Mouse (Mus musculus) stomach, embryonic 16.5 days (tissue): ENCODE results near the gene Frem2. TPM values are rescaled to one million over a fixed set of nuclear protein-coding genes. Genes with fewer than 3 reads are reported as not detected.

Source experiments
- ATAC-seq: fragments of 200-750 bp; cut with Nextera tagmentation; 2 replicates; pipeline ENCODE4 v1.8.0; 2017; ENCODE audit warnings: moderate number of reproducible peaks, moderate TSS enrichment; ENCODE audit not compliant: insufficient read depth, low FRiP score
- H3K27ac ChIP-seq: fragments of 300-500 bp; sonication (generic); 2 replicates; pipeline ENCODE4 v1.5.1; 2014; ENCODE audit warnings: low read length
- H3K27me3 ChIP-seq: fragments of 300-500 bp; sonication (generic); 2 replicates; pipeline ENCODE4 v1.6.1; 2014; ENCODE audit warnings: low read length, control low read depth, mixed read lengths; ENCODE audit not compliant: control insufficient read depth, insufficient read depth
- H3K36me3 ChIP-seq: fragments of 300-500 bp; sonication (generic); 2 replicates; pipeline ENCODE4 v1.6.1; 2014; ENCODE audit warnings: low read length; ENCODE audit not compliant: control insufficient read depth, insufficient read depth
- H3K4me1 ChIP-seq: fragments of 300-500 bp; sonication (generic); 2 replicates; pipeline ENCODE4 v1.6.1; 2014; ENCODE audit warnings: low read length, control low read depth, mixed read lengths; ENCODE audit not compliant: control insufficient read depth, insufficient read depth
- H3K4me2 ChIP-seq: fragments of 300-500 bp; sonication (generic); 2 replicates; pipeline ENCODE4 v1.6.1; 2014; ENCODE audit warnings: low read depth, low read length, mixed read lengths
- H3K4me3 ChIP-seq: fragments of 300-500 bp; sonication (generic); replicated peaks from 2 replicates; pipeline ENCODE4 v1.5.1; 2014; ENCODE audit warnings: mild to moderate bottlenecking, low read length
- H3K9ac ChIP-seq: fragments of 300-500 bp; sonication (generic); 2 replicates; pipeline ENCODE4 v1.6.1; 2014; ENCODE audit warnings: low read length
- H3K9me3 ChIP-seq: fragments of 300-500 bp; sonication (generic); replicated peaks from 2 replicates; pipeline ENCODE4 v1.6.1; 2016; ENCODE audit warnings: low read length, control low read depth; ENCODE audit not compliant: control insufficient read depth
- WGBS: fragments of 180-500 bp; shearing (Covaris S2); extraction: QIAGEN DNeasy Blood & Tissue Kit; methylation state at CpG from one replicate; pipeline ENCODE4 v1.1.7; 2014; 5-methylcytosine and 5-hydroxymethylcytosine counted together
- polyA plus RNA-seq: library from polyadenylated mRNA; unstranded; fragments of >200 nt; fragmentation: Nextera tagmentation; extraction: Ambion mirVana; gene quantifications from 2 replicates; pipeline ENCODE4 v1.2.1, GENCODE M21; 2015

The Frem2 gene
- polyA plus RNA-seq, 1 experiment from 2014 or later: 16.4 TPM

DNA sequence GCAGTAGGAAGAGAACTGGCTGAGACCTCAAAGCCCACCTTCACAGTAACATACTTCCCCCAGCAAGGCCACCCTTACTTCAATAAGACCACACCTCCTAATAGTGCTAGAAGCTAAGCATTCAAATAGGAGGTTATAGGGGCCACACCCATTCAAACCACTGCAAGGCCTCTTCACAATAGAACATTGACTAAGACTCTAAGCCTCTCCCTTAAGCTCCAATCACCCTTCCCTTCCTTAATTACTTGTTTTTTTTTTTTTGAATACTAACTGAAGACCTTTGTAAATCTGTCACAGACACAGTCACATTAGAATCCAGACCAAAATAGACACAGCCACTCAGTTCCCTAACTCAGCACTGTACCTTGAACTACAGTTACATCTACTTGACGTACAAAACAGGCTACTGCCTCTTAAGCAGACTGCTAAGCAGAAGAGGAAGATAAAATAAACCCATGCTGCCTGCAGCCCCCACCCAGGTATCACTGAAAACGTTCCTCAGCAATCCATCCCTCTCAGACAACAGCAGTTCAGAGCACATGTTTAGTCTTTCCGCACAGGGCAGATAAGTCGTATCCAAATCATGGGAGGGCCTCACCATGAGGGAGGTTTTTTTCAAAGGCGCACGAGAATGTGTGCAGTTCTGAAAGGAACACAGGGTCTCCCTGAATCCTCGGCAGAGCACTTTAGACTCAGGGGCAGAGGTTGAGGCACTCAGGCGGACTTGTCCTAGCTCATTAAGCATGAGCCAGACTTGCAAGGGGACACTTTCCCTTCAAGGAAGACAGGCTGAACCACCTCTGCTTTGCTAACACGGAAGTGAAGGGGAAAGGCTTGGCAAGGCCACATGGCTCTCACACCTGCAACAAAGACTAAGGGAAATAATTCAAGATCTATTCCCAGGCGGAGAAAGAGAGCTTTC lies 101.9 kb downstream of the Frem2 start:
- H3K4me1 ChIP-seq: peaks cover 28% of the 10 kb centered on the region
- WGBS: 38% methylated on average over 10 of the region's 10 CpGs
- peak overlapping the region; percentile 60 for H3K27ac ChIP-seq
- no peaks in the 10 kb centered on the region for H3K36me3 ChIP-seq
- no peak overlapping the region for H3K9ac ChIP-seq
- H3K9me3 ChIP-seq: no peaks in the 10 kb centered on the region
- no peak overlapping the region for H3K4me2 ChIP-seq
- H3K4me3 ChIP-seq: no peak overlapping the region
- ATAC-seq: no peak
- no peaks in the 10 kb centered on the region for H3K27me3 ChIP-seq

GRCm38 (mm10) chr3:53552691-53553090 lies 104.5 kb downstream of the Frem2 start:
- WGBS: 50% methylated on average over 7 of the region's 7 CpGs
- Histone ChIP-seq H3K4me2 (no peak overlapping the region), H3K4me1 (peaks cover 12% of the 10 kb centered on the region), H3K27ac (no peak overlapping the region), H3K36me3 (no peaks in the 10 kb centered on the region), H3K9me3 (no peaks in the 10 kb centered on the region), H3K27me3 (no peaks in the 10 kb centered on the region), H3K4me3 (no peak overlapping the region), H3K9ac (no peak overlapping the region)
- no peak for ATAC-seq

DNA sequence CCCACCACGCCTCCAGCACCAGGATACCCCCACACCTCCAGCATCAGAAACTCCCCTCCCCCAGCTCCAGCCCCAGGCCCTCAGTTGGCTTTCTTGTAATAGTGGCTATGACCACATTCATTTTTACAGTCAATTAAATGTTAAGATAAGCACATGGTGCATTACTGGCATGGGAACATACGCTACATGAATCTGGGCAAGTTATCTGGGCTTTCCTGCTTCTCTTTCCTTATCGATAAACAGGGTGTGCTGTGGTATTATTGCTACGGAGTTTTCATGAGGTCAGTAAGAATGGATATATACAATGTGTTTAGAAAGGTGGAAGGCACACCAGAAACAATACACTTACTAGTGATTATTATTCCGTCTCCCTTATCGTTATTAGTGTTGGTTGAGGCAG lies 125.1 kb downstream of the Frem2 start:
- no peaks in the 10 kb centered on the region for H3K27me3 ChIP-seq
- no peak overlapping the region for H3K9ac ChIP-seq
- 80% methylated on average over 6 of the region's 6 CpGs for WGBS
- H3K4me3 ChIP-seq: no peak overlapping the region
- no peak overlapping the region for H3K4me2 ChIP-seq
- no peaks in the 10 kb centered on the region for H3K9me3 ChIP-seq
- no peak for ATAC-seq
- no peaks in the 10 kb centered on the region for H3K36me3 ChIP-seq
- no peak overlapping the region for H3K27ac ChIP-seq
- H3K4me1 ChIP-seq: no peaks in the 10 kb centered on the region

DNA sequence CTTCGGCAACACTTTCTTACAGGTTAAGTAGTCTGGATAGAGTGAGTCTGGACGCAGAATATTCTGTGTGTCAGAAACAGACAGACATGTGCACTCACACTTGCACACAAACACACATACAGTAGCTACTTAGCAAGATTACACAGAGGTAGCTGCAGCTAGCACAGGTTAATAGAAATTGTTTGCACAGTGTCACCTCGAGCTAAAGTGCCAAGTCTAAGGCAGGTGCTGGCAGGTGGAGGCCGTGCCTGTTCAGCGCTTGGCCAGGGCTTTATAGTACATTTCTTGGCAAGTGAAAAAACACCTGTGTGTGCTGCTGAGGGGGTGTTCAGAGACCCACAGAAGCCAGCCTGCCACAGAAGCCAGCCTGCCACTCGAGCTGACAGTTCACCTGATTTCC lies 126.8 kb downstream of the Frem2 start:
- ATAC-seq: peak; percentile 84; the same call in 1 of the 2 replicates

DNA sequence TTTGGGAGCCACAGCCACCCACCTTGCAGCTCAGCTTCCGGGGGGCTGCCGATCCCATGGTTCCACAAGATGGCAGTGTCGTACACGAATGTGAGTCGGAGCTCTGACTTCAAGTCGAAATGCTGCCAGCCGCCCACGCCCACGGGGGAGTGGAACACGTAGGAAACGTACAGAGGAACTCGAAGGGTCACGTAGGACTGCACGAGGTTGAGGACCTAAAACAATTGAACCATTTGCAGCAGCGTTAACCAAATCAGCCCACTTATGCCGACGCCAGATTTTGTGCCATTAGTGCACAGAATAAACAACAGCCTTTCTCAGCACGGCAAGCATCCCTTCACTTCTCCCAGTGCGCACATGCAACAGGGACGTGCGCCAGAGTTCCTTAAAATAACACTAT lies 131.4 kb downstream of the Frem2 start:
- no peak overlapping the region for H3K27ac ChIP-seq
- ATAC-seq: peak; percentile 67
- 6% methylated on average over 21 of the region's 21 CpGs for WGBS

More for the DNA sequence above, 126.8 kb downstream of the Frem2 start:
- H3K36me3 ChIP-seq: no peaks in the 10 kb centered on the region
- 61% methylated on average over 6 of the region's 6 CpGs for WGBS
- H3K9ac ChIP-seq: no peak overlapping the region
- H3K27me3 ChIP-seq: no peaks in the 10 kb centered on the region
- H3K4me1 ChIP-seq: no peaks in the 10 kb centered on the region
- no peak overlapping the region for H3K4me3 ChIP-seq
- no peak overlapping the region; the same call in 1 of the 2 replicates for H3K27ac ChIP-seq
- H3K9me3 ChIP-seq: no peaks in the 10 kb centered on the region
- no peak overlapping the region for H3K4me2 ChIP-seq

GRCm38 (mm10) chr3:53522794-53523193 lies 134.4 kb downstream of the Frem2 start:
- H3K4me2 ChIP-seq: no peak overlapping the region
- no peaks in the 10 kb centered on the region for H3K9me3 ChIP-seq
- no peak overlapping the region for H3K4me3 ChIP-seq
- H3K36me3 ChIP-seq: 0 out of 2 replicates have a peak, but pooled peaks cover 4% of the 10 kb centered on the region
- ATAC-seq: no peak
- 89% methylated on average over 10 of the region's 10 CpGs for WGBS
- no peaks in the 10 kb centered on the region for H3K27me3 ChIP-seq
- no peak overlapping the region for H3K9ac ChIP-seq
- no peak overlapping the region for H3K27ac ChIP-seq
- no peaks in the 10 kb centered on the region for H3K4me1 ChIP-seq

More for the DNA sequence above, 131.4 kb downstream of the Frem2 start:
- no peaks in the 10 kb centered on the region for H3K36me3 ChIP-seq
- H3K4me2 ChIP-seq: peak overlapping the region; percentile 57
- no peaks in the 10 kb centered on the region for H3K4me1 ChIP-seq
- peak overlapping the region; percentile 52 for H3K9ac ChIP-seq
- H3K4me3 ChIP-seq: peak overlapping the region; percentile 34
- H3K9me3 ChIP-seq: no peaks in the 10 kb centered on the region
- no peaks in the 10 kb centered on the region for H3K27me3 ChIP-seq

DNA sequence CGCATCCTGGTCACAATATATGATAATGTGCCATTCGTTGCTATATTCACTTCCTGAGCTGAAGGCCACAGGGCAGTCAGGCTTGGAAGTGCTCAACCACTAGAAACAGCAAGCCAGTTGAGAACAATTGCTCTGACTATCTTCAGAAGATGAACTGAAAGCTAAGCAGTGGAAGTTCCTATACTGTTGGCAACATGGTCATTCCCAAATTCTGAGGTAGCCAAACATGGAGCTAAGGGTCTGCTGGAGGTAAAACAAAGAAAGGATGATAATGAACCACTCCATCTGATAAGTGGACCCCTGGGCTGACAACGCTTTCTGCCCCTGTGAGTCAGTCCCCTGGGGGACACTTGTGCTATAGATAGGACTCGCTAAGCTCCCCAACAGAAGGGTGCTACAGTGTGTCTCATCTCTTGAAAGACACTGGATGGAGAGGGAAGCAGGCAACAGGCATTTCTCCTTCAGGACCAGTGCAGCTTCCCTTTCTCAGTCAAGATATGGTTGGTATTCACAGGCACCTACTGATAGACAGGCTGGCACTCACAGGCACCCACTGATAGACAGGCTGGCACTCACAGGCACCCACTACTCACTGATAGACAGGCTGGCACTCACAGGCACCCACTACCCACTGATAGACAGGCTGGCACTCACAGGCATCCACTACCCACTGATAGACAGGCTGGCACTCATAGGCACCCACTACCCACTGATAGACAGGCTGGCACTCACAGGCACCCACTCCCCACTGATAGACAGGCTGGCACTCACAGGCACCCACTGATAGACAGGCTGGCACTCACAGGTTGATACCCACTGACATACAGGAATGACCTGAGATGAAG lies 142.7 kb downstream of the Frem2 start:
- Histone ChIP-seq H3K36me3 (0 out of 2 replicates have a peak, but pooled peaks cover 4% of the 10 kb centered on the region), H3K27ac (no peak overlapping the region), H3K4me2 (no peak overlapping the region), H3K4me1 (no peaks in the 10 kb centered on the region; the same call in 1 of the 2 replicates), H3K4me3 (no peak overlapping the region), H3K9ac (no peak overlapping the region), H3K27me3 (no peaks in the 10 kb centered on the region), H3K9me3 (no peaks in the 10 kb centered on the region)
- WGBS: 78% methylated on average over 4 of the region's 4 CpGs
- ATAC-seq: no peak

GRCm38 (mm10) chr3:53513096-53513495 lies 144.1 kb downstream of the Frem2 start:
- H3K9ac ChIP-seq: no peak overlapping the region
- ATAC-seq: no peak
- H3K36me3 ChIP-seq: no peaks in the 10 kb centered on the region
- WGBS: 37% methylated on average over 5 of the region's 5 CpGs
- H3K27ac ChIP-seq: no peak overlapping the region
- H3K4me2 ChIP-seq: no peak overlapping the region
- no peaks in the 10 kb centered on the region; the same call in 1 of the 2 replicates for H3K4me1 ChIP-seq
- H3K27me3 ChIP-seq: no peaks in the 10 kb centered on the region
- H3K4me3 ChIP-seq: no peak overlapping the region
- H3K9me3 ChIP-seq: no peaks in the 10 kb centered on the region

DNA sequence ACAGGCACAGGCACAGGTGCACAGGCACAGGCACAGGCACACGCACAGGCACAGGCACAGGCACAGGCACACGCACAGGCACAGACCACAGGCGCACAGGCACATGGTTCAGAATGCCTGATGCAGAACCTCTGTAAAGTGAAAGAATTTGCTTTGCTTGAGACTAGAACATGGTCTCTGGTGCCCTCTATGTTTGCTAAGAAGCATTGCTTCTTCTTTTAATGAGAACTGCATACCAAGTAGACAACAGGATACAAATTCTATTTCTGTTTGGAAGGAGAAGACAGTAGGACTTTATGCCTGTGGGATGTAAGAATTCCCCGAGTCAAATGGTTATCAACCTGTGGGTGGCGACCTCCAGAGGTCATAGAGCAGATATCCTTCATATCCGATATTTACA lies 154.7 kb downstream of the Frem2 start:
- Histone ChIP-seq H3K9me3 (no peaks in the 10 kb centered on the region), H3K9ac (no peak overlapping the region), H3K4me3 (no peak overlapping the region), H3K36me3 (no peaks in the 10 kb centered on the region), H3K4me1 (no peaks in the 10 kb centered on the region), H3K27ac (no peak overlapping the region), H3K4me2 (no peak overlapping the region), H3K27me3 (no peaks in the 10 kb centered on the region)
- no peak for ATAC-seq
- WGBS: 57% methylated on average over 6 of the region's 6 CpGs
